21 mouse cellular contexts compared by ENCODE assay signal in the genomic region with DNA sequence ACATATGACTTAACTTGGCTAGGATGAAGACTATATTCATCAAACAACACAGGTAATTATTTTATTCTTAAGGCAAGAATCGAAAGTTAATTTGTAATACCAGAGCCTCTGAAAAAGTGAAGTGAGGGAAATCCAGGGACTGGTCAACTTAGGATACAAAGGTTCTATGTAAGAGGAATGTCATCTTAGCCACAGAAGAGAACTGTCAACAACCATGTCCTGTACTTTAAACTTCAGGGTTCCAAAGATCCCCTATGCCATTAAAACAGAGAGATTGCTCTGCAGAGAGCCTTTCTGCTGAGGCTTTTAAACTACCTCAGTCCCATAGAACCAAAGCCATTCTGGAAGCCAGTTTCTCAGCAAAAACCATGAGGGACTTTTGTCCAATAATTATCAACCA.
DNase-seq lines count a peak whose midpoint lies in the region; ATAC-seq and TF ChIP-seq lines count a peak whose summit lies in the region.
"Had no signal": no experiment of that assay in that cellular context is flagged by ENCODE, and none has a peak within 500 bp of the region (broad histone marks: within the 10 kb centered on the region; RNA-seq: fewer than 3 reads in every experiment).

No protein-coding gene starts in this region.

- H3K79me2 ChIP-seq in liver, adult 2 months (ENCODE audit: control insufficient read depth, insufficient read depth, low read length), result peaks cover 9% of the 10 kb centered on the region; the same call in 1 of the 2 replicates

- 74% methylated on average over 1 of the region's 1 CpGs for WGBS in liver, adult 2 months
- WGBS in liver, embryonic 16.5 days (ENCODE audit: insufficient replicate concordance), result 69% methylated on average over 1 of the region's 1 CpGs
- WGBS in liver, embryonic 12.5 days (ENCODE audit: insufficient replicate concordance), result 70% methylated on average over 1 of the region's 1 CpGs
- WGBS in liver, postnatal 0 days (ENCODE audit: insufficient replicate concordance), result 80% methylated on average over 1 of the region's 1 CpGs
- WGBS in liver, embryonic 11.5 days, result 89% methylated on average over 1 of the region's 1 CpGs

- H3K27me3 ChIP-seq in liver, adult 2 months (ENCODE audit: control insufficient read depth, insufficient read depth, low read length), result no peaks in the 10 kb centered on the region
- no peaks in the 10 kb centered on the region for H3K27me3 ChIP-seq in liver, embryonic 16.5 days (ENCODE audit: control insufficient read depth, insufficient read depth, low read depth, low read length)
- no peaks in the 10 kb centered on the region for H3K27me3 ChIP-seq in liver, embryonic 12.5 days (replicated peaks)
- no peaks in the 10 kb centered on the region for H3K27me3 ChIP-seq in liver, postnatal 0 days (ENCODE audit: insufficient read depth, low read length)
- H3K27me3 ChIP-seq in liver, embryonic 11.5 days (replicated peaks; ENCODE audit: control insufficient read depth, insufficient read depth, low read length), result no peaks in the 10 kb centered on the region
- H3K27me3 ChIP-seq: CH12.LX had no signal

- peak; percentile 54; the same call in 1 of the 2 replicates for ATAC-seq in liver, embryonic 16.5 days (ENCODE audit: low read depth)
- ATAC-seq in liver, embryonic 12.5 days, result no peak
- no peak for ATAC-seq in liver, postnatal 0 days
- no peak for ATAC-seq in liver, embryonic 11.5 days (replicated peaks; ENCODE audit: low FRiP score)
- ATAC-seq: activated CD4-positive, CD25-positive, alpha-beta regulatory T cell, adult 4 months; CD4-positive, CD25-positive, alpha-beta regulatory T cell, adult 4 months; Patski had no signal

- H3K4me3 ChIP-seq in liver, adult 2 months (ENCODE audit: insufficient read depth, low read depth, low read length), result no peak overlapping the region
- no peak overlapping the region for H3K4me3 ChIP-seq in liver, embryonic 16.5 days (ENCODE audit: low read depth, low read length)
- H3K4me3 ChIP-seq in liver, embryonic 12.5 days, result no peak overlapping the region
- H3K4me3 ChIP-seq in liver, postnatal 0 days (ENCODE audit: low read depth, low read length), result no peak overlapping the region
- H3K4me3 ChIP-seq in liver, embryonic 11.5 days (ENCODE audit: low read depth, low read length), result no peak overlapping the region

- no peak for TF ChIP-seq POLR2A in liver, adult 2 months (IDR thresholded peaks at IDR 0.05; ENCODE audit: extremely low read depth, insufficient read depth, low read length)

- no peak for TF ChIP-seq EP300 in liver, postnatal 0 days (IDR thresholded peaks at IDR 0.05; ENCODE audit: low read depth)

- peaks cover 3% of the 10 kb centered on the region for H3K4me1 ChIP-seq in liver, adult 2 months (ENCODE audit: control insufficient read depth, insufficient read depth, low read length)
- no peaks in the 10 kb centered on the region for H3K4me1 ChIP-seq in liver, embryonic 16.5 days (ENCODE audit: control insufficient read depth, low read depth, low read length)
- no peaks in the 10 kb centered on the region for H3K4me1 ChIP-seq in liver, embryonic 12.5 days
- H3K4me1 ChIP-seq in liver, postnatal 0 days (ENCODE audit: insufficient read depth), result peaks cover 14% of the 10 kb centered on the region
- H3K4me1 ChIP-seq in liver, embryonic 11.5 days (replicated peaks; ENCODE audit: control insufficient read depth, insufficient read depth, low read length), result no peaks in the 10 kb centered on the region

- TF ChIP-seq CTCF in liver, adult 2 months (IDR thresholded peaks at IDR 0.05; ENCODE audit: low read depth, low read length), result no peak
- TF ChIP-seq CTCF in liver, postnatal 0 days (IDR thresholded peaks at IDR 0.05; ENCODE audit: low read depth), result no peak

- peak; percentile 66 for DNase-seq in liver, adult 2 months (ENCODE audit: extremely low read depth, low read depth, low spot score)
- no peak for DNase-seq in liver
- DNase-seq in liver, postnatal 0 days, result no peak
- no peak for DNase-seq in liver, embryonic 11.5 days (ENCODE audit: low spot score)
- DNase-seq: adrenal gland, adult 2 months; adrenal gland, adult 8-10 months; adrenal gland, postnatal 10 days; adrenal gland, postnatal 14 days; adrenal gland, postnatal 25 days; adrenal gland, postnatal 36 days; B cell, adult 2 months; cerebellum, adult 11 months; cerebellum, adult 11-12 months; cerebellum, adult 18-20 months had no signal

- H3K4me2 ChIP-seq in liver, embryonic 16.5 days (ENCODE audit: low read depth, low read length), result no peak overlapping the region
- H3K4me2 ChIP-seq in liver, embryonic 12.5 days, result no peak overlapping the region
- no peak overlapping the region for H3K4me2 ChIP-seq in liver, postnatal 0 days (ENCODE audit: low read depth, low read length)
- no peak overlapping the region for H3K4me2 ChIP-seq in liver, embryonic 11.5 days

- no peak overlapping the region for H3K9ac ChIP-seq in liver, adult 2 months (ENCODE audit: low read depth, low read length)
- no peak overlapping the region for H3K9ac ChIP-seq in liver, embryonic 16.5 days (ENCODE audit: low read depth, low read length)
- no peak overlapping the region for H3K9ac ChIP-seq in liver, embryonic 12.5 days
- H3K9ac ChIP-seq in liver, postnatal 0 days (replicated peaks), result no peak overlapping the region
- no peak overlapping the region for H3K9ac ChIP-seq in liver, embryonic 11.5 days (ENCODE audit: low read depth, low read length)

- no peaks in the 10 kb centered on the region for H3K9me3 ChIP-seq in liver, embryonic 16.5 days (replicated peaks; ENCODE audit: control insufficient read depth, low read length)
- no peaks in the 10 kb centered on the region for H3K9me3 ChIP-seq in liver, embryonic 12.5 days (replicated peaks)
- H3K9me3 ChIP-seq in liver, postnatal 0 days (ENCODE audit: low read length), result no peaks in the 10 kb centered on the region
- H3K9me3 ChIP-seq in liver, embryonic 11.5 days (ENCODE audit: control insufficient read depth, low read length), result no peaks in the 10 kb centered on the region

- H3K36me3 ChIP-seq in liver, adult 2 months (ENCODE audit: control insufficient read depth, insufficient read depth, low read length), result peaks cover 2% of the 10 kb centered on the region; the same call in 1 of the 2 replicates
- no peaks in the 10 kb centered on the region for H3K36me3 ChIP-seq in liver, embryonic 16.5 days (ENCODE audit: control insufficient read depth, insufficient read depth)
- H3K36me3 ChIP-seq in liver, embryonic 12.5 days, result 0 out of 2 replicates have a peak, but pooled peaks cover 4% of the 10 kb centered on the region
- no peaks in the 10 kb centered on the region for H3K36me3 ChIP-seq in liver, postnatal 0 days (replicated peaks; ENCODE audit: insufficient read depth, low read length)
- H3K36me3 ChIP-seq in liver, embryonic 11.5 days (ENCODE audit: control insufficient read depth, insufficient read depth, low read length), result no peaks in the 10 kb centered on the region
- H3K36me3 ChIP-seq: G1E had no signal

- H3K27ac ChIP-seq in liver, adult 2 months (replicated peaks; ENCODE audit: insufficient read depth, low read depth, low read length), result no peak overlapping the region
- no peak overlapping the region for H3K27ac ChIP-seq in liver, embryonic 16.5 days (ENCODE audit: low read length)
- H3K27ac ChIP-seq in liver, embryonic 12.5 days, result no peak overlapping the region
- peak overlapping the region; percentile 60 for H3K27ac ChIP-seq in liver, postnatal 0 days (ENCODE audit: low read depth)
- H3K27ac ChIP-seq in liver, embryonic 11.5 days (ENCODE audit: low read depth, low read length), result no peak overlapping the region
